Mouse (Mus musculus) large intestine, adult 2 months (tissue): ENCODE data around the gene Olfr713. TPM values are rescaled to one million over a fixed set of nuclear protein-coding genes. Genes with fewer than 3 reads are reported as not detected.
A peak's percentile ranks its signal among the peaks of the same experiment; 100 is the strongest.

Experiments used
- DNase-seq: peaks from one replicate; pipeline ENCODE4 v3.0.0-alpha.2; 2012; ENCODE audit warnings: low read depth, low spot score
- WGBS: fragments of 180-500 bp; shearing (Covaris S2); methylation state at CpG from one replicate; pipeline ENCODE4 v1.1.7; 2018; 5-methylcytosine and 5-hydroxymethylcytosine counted together
- polyA plus RNA-seq: library from polyadenylated mRNA; depleted of rRNA; stranded (reverse); fragments of >200 nt; gene quantifications from 2 replicates; pipeline ENCODE4 v1.2.3, GENCODE M21; 2012; rRNA removed

Gene Olfr713
- 0.05 and 0.11 TPM in 2 replicates for polyA plus RNA-seq

GRCm38 (mm10) chr7:107030874-107031273 is at the start of gene Olfr713:
Gene Olfr713 (plus strand): TSS chr7:107031174.
- 93% methylated on average over 1 of the region's 1 CpGs for WGBS
- no peak for DNase-seq

GRCm38 (mm10) chr7:106985236-106985635 is 45.7 kb upstream of the Olfr713 start:
- no peak for DNase-seq
- 86% methylated on average over 3 of the region's 3 CpGs for WGBS

GRCm38 (mm10) chr7:107000798-107001197 is 30.2 kb upstream of the Olfr713 start:
- 68% methylated on average over 7 of the region's 7 CpGs for WGBS
- DNase-seq: no peak

- DNase-seq: no peak
- WGBS: 13% methylated on average over 3 of the region's 3 CpGs
These were observed 26.8 kb upstream of the Olfr713 start for GRCm38 (mm10) chr7:107004169-107004568.

GRCm38 (mm10) chr7:107005972-107006371 is 25.0 kb upstream of the Olfr713 start, which contains the start of gene Olfr2:
Gene Olfr2 (minus strand): TSS chr7:107006072.
- DNase-seq: no peak
- 57% methylated on average over 1 of the region's 1 CpGs for WGBS

GRCm38 (mm10) chr7:107039934-107040563 is 9.1 kb downstream of the Olfr713 start:
- WGBS: 18% methylated on average over 2 of the region's 2 CpGs
- no peak for DNase-seq

- 25% methylated on average over 3 of the region's 3 CpGs for WGBS
- peak; percentile 76 for DNase-seq
These were observed 12.2 kb downstream of the Olfr713 start for GRCm38 (mm10) chr7:107043136-107043535.

GRCm38 (mm10) chr7:107044407-107044806 is 13.4 kb downstream of the Olfr713 start:
- no peak for DNase-seq
- WGBS: 23% methylated on average over 1 of the region's 1 CpGs

GRCm38 (mm10) chr7:107045833-107046232 is 14.9 kb downstream of the Olfr713 start:
- 0% methylated on average over 5 of the region's 5 CpGs for WGBS
- DNase-seq: no peak

GRCm38 (mm10) chr7:107047578-107047977 is 16.6 kb downstream of the Olfr713 start:
- no peak for DNase-seq
- WGBS: 39% methylated on average over 3 of the region's 3 CpGs

- 89% methylated on average over 2 of the region's 2 CpGs for WGBS
- no peak for DNase-seq
These were observed 39.7 kb downstream of the Olfr713 start, which contains the start of gene Olfr714 for GRCm38 (mm10) chr7:107070681-107071080. Gene Olfr714 (plus strand): TSS chr7:107070981.

Other genes with a start within 250 kb of the Olfr713 start
- not detected in 2 replicates for gene Olfr699, start 238.0 kb upstream of the Olfr713 start, polyA plus RNA-seq
- gene Olfr700, start 222.3 kb upstream of the Olfr713 start, polyA plus RNA-seq: not detected in 2 replicates
- not detected in 2 replicates for gene Olfr701, start 217.0 kb upstream of the Olfr713 start, polyA plus RNA-seq
- not detected in 2 replicates for gene Olfr702, start 197.3 kb upstream of the Olfr713 start, polyA plus RNA-seq
- not detected in 2 replicates for gene Olfr703, start 187.8 kb upstream of the Olfr713 start, polyA plus RNA-seq
- not detected in 2 replicates for gene Olfr704, start 168.0 kb upstream of the Olfr713 start, polyA plus RNA-seq
- not detected in 2 replicates for gene Olfr705, start 154.3 kb upstream of the Olfr713 start, polyA plus RNA-seq
- not detected in 2 replicates for gene Olfr706, start 143.0 kb upstream of the Olfr713 start, polyA plus RNA-seq
- gene Olfr707, start 129.9 kb upstream of the Olfr713 start, polyA plus RNA-seq: not detected in 2 replicates
- 0.45 and 0.59 TPM in 2 replicates for gene Olfr1532-ps1, start 123.2 kb upstream of the Olfr713 start, polyA plus RNA-seq
- gene Olfr709-ps1, start 99.0 kb upstream of the Olfr713 start, polyA plus RNA-seq: not detected in 2 replicates
- gene Olfr710, start 82.9 kb upstream of the Olfr713 start, polyA plus RNA-seq: not detected in 2 replicates
- gene Olfr6, start 67.2 kb upstream of the Olfr713 start, polyA plus RNA-seq: not detected in 2 replicates
- not detected in 2 replicates for gene Olfr711, start 55.7 kb upstream of the Olfr713 start, polyA plus RNA-seq
- not detected in 2 replicates for gene Olfr2, start 25.1 kb upstream of the Olfr713 start, polyA plus RNA-seq
- not detected in 2 replicates for gene Olfr714, start 39.8 kb downstream of the Olfr713 start, polyA plus RNA-seq
- gene Olfr17, start 62.0 kb downstream of the Olfr713 start, polyA plus RNA-seq: not detected in 2 replicates
- gene Olfr715b, start 79.2 kb downstream of the Olfr713 start, polyA plus RNA-seq: not detected in 2 replicates
- gene Olfr715, start 99.9 kb downstream of the Olfr713 start, polyA plus RNA-seq: not detected in 2 replicates
- not detected in 2 replicates for gene Olfr716, start 107.2 kb downstream of the Olfr713 start, polyA plus RNA-seq
- not detected in 2 replicates for gene Nlrp14, start 135.8 kb downstream of the Olfr713 start, polyA plus RNA-seq
- not detected in 2 replicates for gene Rbmxl2, start 178.3 kb downstream of the Olfr713 start, polyA plus RNA-seq